Mouse (Mus musculus): ENCODE results near the gene 1700001C02Rik. TPM values are rescaled to one million over a fixed set of nuclear protein-coding genes. Genes with fewer than 3 reads are reported as not detected.

1700001C02Rik gene
- polyA plus RNA-seq, 1 experiment, result not detected

GRCm38 (mm10) chr5:30438931-30439330 lies 26.9 kb upstream of the 1700001C02Rik start:
- TF ChIP-seq E2F4 (IDR thresholded peaks at IDR 0.05; ENCODE audit: insufficient read depth) (no peak), USF1 (IDR thresholded peaks at IDR 0.05; ENCODE audit: low read depth) (no peak), REST (IDR thresholded peaks at IDR 0.05; ENCODE audit: insufficient read depth, insufficient read length) (no peak), MYOD1 (IDR thresholded peaks at IDR 0.05; ENCODE audit: control insufficient read depth in 1 of 3, insufficient read length in 2 of 3, low read depth in 2 of 3) (no peak), SRF (IDR thresholded peaks at IDR 0.05; ENCODE audit: control insufficient read depth, insufficient read length, low read depth) (no peak), TCF3 (IDR thresholded peaks at IDR 0.05; ENCODE audit: insufficient read length, low read depth) (no peak), MAX (IDR thresholded peaks at IDR 0.05; ENCODE audit: low read depth) (no peak), TCF12 (IDR thresholded peaks at IDR 0.05; ENCODE audit: insufficient read depth, poor library complexity, severe bottlenecking) (no peak)
- peaks cover 43% of the 10 kb centered on the region for H3K27me3 ChIP-seq (ENCODE audit: control insufficient read depth, insufficient read depth, insufficient read length)
- H3K79me2 ChIP-seq (ENCODE audit: control insufficient read depth, insufficient read depth), result no peaks in the 10 kb centered on the region
- no peaks in the 10 kb centered on the region for H3K36me3 ChIP-seq (ENCODE audit: control insufficient read depth, insufficient read depth)
- no peak overlapping the region for H3ac ChIP-seq (ENCODE audit: control insufficient read depth, insufficient read length)
- no peak overlapping the region for H3K4me3 ChIP-seq
- no peak overlapping the region for H3K4me2 ChIP-seq (ENCODE audit: low read depth)

GRCm38 (mm10) chr5:30440308-30440906 lies 25.4 kb upstream of the 1700001C02Rik start:
- H3K4me2 ChIP-seq (ENCODE audit: low read depth), result no peak overlapping the region
- H3K79me2 ChIP-seq (ENCODE audit: control insufficient read depth, insufficient read depth), result no peaks in the 10 kb centered on the region
- peaks cover 34% of the 10 kb centered on the region for H3K27me3 ChIP-seq (ENCODE audit: control insufficient read depth, insufficient read depth, insufficient read length)
- no peaks in the 10 kb centered on the region for H3K36me3 ChIP-seq (ENCODE audit: control insufficient read depth, insufficient read depth)
- H3ac ChIP-seq (ENCODE audit: control insufficient read depth, insufficient read length), result no peak overlapping the region
- no peak overlapping the region for H3K4me3 ChIP-seq
- TF ChIP-seq E2F4 (IDR thresholded peaks at IDR 0.05; ENCODE audit: insufficient read depth) (no peak), POLR2A (IDR thresholded peaks at IDR 0.05; ENCODE audit: insufficient read length, low read depth) (no peak), CEBPB (IDR thresholded peaks at IDR 0.05; ENCODE audit: insufficient read depth, poor library complexity, severe bottlenecking) (no peak), MYOD1 (IDR thresholded peaks at IDR 0.05; ENCODE audit: control insufficient read depth in 1 of 3, insufficient read length in 2 of 3, low read depth in 2 of 3) (no peak), REST (IDR thresholded peaks at IDR 0.05; ENCODE audit: insufficient read depth, insufficient read length) (no peak), MAX (IDR thresholded peaks at IDR 0.05; ENCODE audit: low read depth) (no peak), TCF12 (IDR thresholded peaks at IDR 0.05; ENCODE audit: insufficient read depth, poor library complexity, severe bottlenecking) (no peak), SRF (IDR thresholded peaks at IDR 0.05; ENCODE audit: control insufficient read depth, insufficient read length, low read depth) (no peak), POLR2AphosphoS2 (IDR thresholded peaks at IDR 0.05; ENCODE audit: insufficient read length, low read depth) (no peak), USF1 (IDR thresholded peaks at IDR 0.05; ENCODE audit: low read depth) (no peak)

DNA sequence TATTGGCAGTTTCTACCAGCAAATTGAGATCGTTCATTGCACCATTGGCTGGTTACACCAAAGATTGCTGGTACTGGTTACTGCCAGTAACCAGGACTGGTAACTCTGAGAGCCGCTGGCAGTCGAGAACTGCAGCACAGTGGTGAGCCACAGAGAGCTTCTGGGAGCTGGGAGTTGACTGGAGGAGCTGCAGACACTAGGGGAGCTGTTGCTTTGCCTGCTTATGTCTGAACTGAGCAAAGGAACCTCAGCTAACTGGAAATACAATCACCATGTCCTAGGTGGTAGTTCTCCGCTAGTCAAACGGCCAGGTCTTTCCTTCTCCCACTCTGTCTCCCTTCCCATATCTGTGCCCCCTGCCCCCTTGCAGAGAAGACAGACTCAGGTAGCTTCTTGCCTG lies 23.7 kb upstream of the 1700001C02Rik start:
- Histone ChIP-seq H3K36me3 (ENCODE audit: control insufficient read depth, insufficient read depth) (no peaks in the 10 kb centered on the region), H3K4me3 (no peak overlapping the region), H3K27me3 (ENCODE audit: control insufficient read depth, insufficient read depth, insufficient read length) (peaks cover 46% of the 10 kb centered on the region), H3ac (ENCODE audit: control insufficient read depth, insufficient read length) (no peak overlapping the region), H3K79me2 (ENCODE audit: control insufficient read depth, insufficient read depth) (no peaks in the 10 kb centered on the region), H3K4me2 (ENCODE audit: low read depth) (no peak overlapping the region)
- TF ChIP-seq POLR2AphosphoS2 (IDR thresholded peaks at IDR 0.05; ENCODE audit: insufficient read length, low read depth), result no peak
- no peak for TF ChIP-seq MAX (IDR thresholded peaks at IDR 0.05; ENCODE audit: low read depth)
- no peak for TF ChIP-seq REST (IDR thresholded peaks at IDR 0.05; ENCODE audit: insufficient read depth, insufficient read length)
- TF ChIP-seq TCF12 (IDR thresholded peaks at IDR 0.05; ENCODE audit: insufficient read depth, poor library complexity, severe bottlenecking), result no peak
- TF ChIP-seq CEBPB (IDR thresholded peaks at IDR 0.05; ENCODE audit: insufficient read depth, poor library complexity, severe bottlenecking), result no peak
- TF ChIP-seq MYOD1 (IDR thresholded peaks at IDR 0.05; ENCODE audit: control insufficient read depth in 1 of 3, insufficient read length in 2 of 3, low read depth in 2 of 3), result no peak
- no peak for TF ChIP-seq MYOG (IDR thresholded peaks at IDR 0.05; ENCODE audit: control insufficient read depth in 1 of 3, insufficient read depth in 1 of 3, insufficient read length in 2 of 3, low read depth in 2 of 3)

DNA sequence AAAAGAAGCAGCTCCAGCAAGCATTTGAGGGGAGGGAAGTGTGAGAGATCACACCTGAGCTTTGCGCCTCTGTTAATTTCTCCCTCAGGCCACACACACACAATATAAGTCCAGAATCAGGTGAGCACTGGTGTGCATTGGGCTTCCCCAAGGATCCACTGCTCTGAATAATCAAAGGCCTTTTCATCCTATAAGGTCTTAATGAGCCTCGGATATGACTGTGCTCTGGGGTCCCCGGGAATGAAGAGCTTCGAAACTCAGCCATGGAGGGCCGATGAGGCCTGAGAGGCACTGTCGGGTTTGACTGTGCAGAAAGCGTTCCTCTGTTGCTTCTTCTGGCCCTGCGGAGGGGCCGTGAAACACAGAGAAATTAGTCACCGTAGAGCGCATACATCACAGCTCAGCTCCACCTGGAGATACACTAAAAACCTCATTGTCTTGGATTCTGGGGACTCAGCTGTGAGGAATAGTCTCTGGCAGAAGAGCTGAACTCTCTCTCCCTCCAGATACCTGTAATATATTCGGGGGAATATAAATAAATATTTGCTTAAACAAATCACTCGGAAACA lies 21.4 kb upstream of the 1700001C02Rik start:
- Histone ChIP-seq H3ac (ENCODE audit: control insufficient read depth, insufficient read length) (no peak overlapping the region), H3K79me2 (ENCODE audit: control insufficient read depth, insufficient read depth) (no peaks in the 10 kb centered on the region), H3K4me2 (ENCODE audit: low read depth) (no peak overlapping the region), H3K27me3 (ENCODE audit: control insufficient read depth, insufficient read depth, insufficient read length) (peaks cover 42% of the 10 kb centered on the region), H3K4me3 (no peak overlapping the region), H3K36me3 (ENCODE audit: control insufficient read depth, insufficient read depth) (no peaks in the 10 kb centered on the region)
- TF ChIP-seq E2F4 (IDR thresholded peaks at IDR 0.05; ENCODE audit: insufficient read depth) (no peak), CEBPB (IDR thresholded peaks at IDR 0.05; ENCODE audit: insufficient read depth, poor library complexity, severe bottlenecking) (no peak), MAX (IDR thresholded peaks at IDR 0.05; ENCODE audit: low read depth) (no peak), SRF (IDR thresholded peaks at IDR 0.05; ENCODE audit: control insufficient read depth, insufficient read length, low read depth) (no peak), USF1 (IDR thresholded peaks at IDR 0.05; ENCODE audit: low read depth) (no peak), POLR2AphosphoS2 (IDR thresholded peaks at IDR 0.05; ENCODE audit: insufficient read length, low read depth) (no peak), TCF3 (IDR thresholded peaks at IDR 0.05; ENCODE audit: insufficient read length, low read depth) (no peak), POLR2A (IDR thresholded peaks at IDR 0.05; ENCODE audit: insufficient read length, low read depth) (no peak), MYOD1 (IDR thresholded peaks at IDR 0.05; ENCODE audit: control insufficient read depth in 1 of 3, insufficient read length in 2 of 3, low read depth in 2 of 3) (no peak), MYOG (IDR thresholded peaks at IDR 0.05; ENCODE audit: control insufficient read depth in 1 of 3, insufficient read depth in 1 of 3, insufficient read length in 2 of 3, low read depth in 2 of 3) (no peak)

- Histone ChIP-seq H3K79me2 (ENCODE audit: control insufficient read depth, insufficient read depth) (no peaks in the 10 kb centered on the region), H3K27me3 (ENCODE audit: control insufficient read depth, insufficient read depth, insufficient read length) (peaks cover 81% of the 10 kb centered on the region), H3K4me2 (ENCODE audit: low read depth) (no peak overlapping the region), H3K36me3 (ENCODE audit: control insufficient read depth, insufficient read depth) (no peaks in the 10 kb centered on the region), H3K4me3 (no peak overlapping the region), H3ac (ENCODE audit: control insufficient read depth, insufficient read length) (no peak overlapping the region)
- no peak for TF ChIP-seq USF1 (IDR thresholded peaks at IDR 0.05; ENCODE audit: low read depth)
- no peak for TF ChIP-seq MYOD1 (IDR thresholded peaks at IDR 0.05; ENCODE audit: control insufficient read depth in 1 of 3, insufficient read length in 2 of 3, low read depth in 2 of 3)
- TF ChIP-seq TCF12 (IDR thresholded peaks at IDR 0.05; ENCODE audit: insufficient read depth, poor library complexity, severe bottlenecking), result no peak
- no peak for TF ChIP-seq SRF (IDR thresholded peaks at IDR 0.05; ENCODE audit: control insufficient read depth, insufficient read length, low read depth)
- no peak for TF ChIP-seq MYOG (IDR thresholded peaks at IDR 0.05; ENCODE audit: control insufficient read depth in 1 of 3, insufficient read depth in 1 of 3, insufficient read length in 2 of 3, low read depth in 2 of 3)
- TF ChIP-seq POLR2A (IDR thresholded peaks at IDR 0.05; ENCODE audit: insufficient read length, low read depth), result no peak
- TF ChIP-seq POLR2AphosphoS2 (IDR thresholded peaks at IDR 0.05; ENCODE audit: insufficient read length, low read depth), result no peak
- TF ChIP-seq MAX (IDR thresholded peaks at IDR 0.05; ENCODE audit: low read depth), result no peak
- no peak for TF ChIP-seq E2F4 (IDR thresholded peaks at IDR 0.05; ENCODE audit: insufficient read depth)
- no peak for TF ChIP-seq REST (IDR thresholded peaks at IDR 0.05; ENCODE audit: insufficient read depth, insufficient read length)
Observed at GRCm38 (mm10) chr5:30456056-30456455, 9.8 kb upstream of the 1700001C02Rik start.
